Mouse (Mus musculus) lung, adult 2 months (tissue): ENCODE measurements at regions not wholly inside any gene's neighbourhood (a gene's known extent, or its start where the extent isn't known, plus 50 kb on each side); places are given as distances from the start of the nearest gene placed in this dataset.

ENCODE experiments used
- CTCF ChIP-seq: fragments of 200-500 bp; IDR thresholded peaks from 2 replicates; pipeline ENCODE4 v1.5.1; 2011; ENCODE audit warnings: mild to moderate bottlenecking, low read length, control low read depth; ENCODE audit not compliant: insufficient read depth
- POLR2A ChIP-seq: fragments of 200-500 bp; IDR thresholded peaks from 2 replicates; pipeline ENCODE4 v1.6.1; 2011; ENCODE audit warnings: low read depth, mild to moderate bottlenecking, control low read depth, low read length, borderline replicate concordance; ENCODE audit errors: extremely low read depth

DNA sequence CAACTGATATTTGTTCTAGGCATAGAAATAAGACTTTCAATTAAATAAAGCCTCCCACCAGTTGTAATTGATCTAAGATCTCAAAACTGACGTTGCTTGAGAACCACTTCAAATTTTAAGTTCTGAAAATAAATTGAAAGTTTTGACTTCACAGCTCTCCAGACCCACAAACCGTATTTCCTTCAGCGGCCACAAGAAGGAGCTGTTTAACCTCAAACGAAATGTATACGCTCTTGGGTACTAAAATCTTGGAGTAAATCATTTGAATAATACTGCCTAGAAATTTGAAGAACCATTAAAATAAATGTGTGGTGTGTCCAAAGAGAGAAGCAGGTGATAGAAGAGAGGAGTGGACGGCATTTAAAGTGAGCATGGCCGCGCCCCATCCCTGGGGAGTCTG, 120.2 kb upstream of the Spata13 start:
- TF ChIP-seq POLR2A (no peak), CTCF (0 out of 2 replicates have a peak, but pooled peaks have one; percentile 9)
